Mouse (Mus musculus): ENCODE measurements at regions not wholly inside any gene's neighbourhood (a gene's known extent, or its start where the extent isn't known, plus 50 kb on each side); places are given as distances from the start of the nearest gene placed in this dataset.
"Not testable (repeated sequence)": the region's sequence is repeated elsewhere in the genome, so short reads cannot be mapped to it uniquely, and the experiment has no call there.

DNA sequence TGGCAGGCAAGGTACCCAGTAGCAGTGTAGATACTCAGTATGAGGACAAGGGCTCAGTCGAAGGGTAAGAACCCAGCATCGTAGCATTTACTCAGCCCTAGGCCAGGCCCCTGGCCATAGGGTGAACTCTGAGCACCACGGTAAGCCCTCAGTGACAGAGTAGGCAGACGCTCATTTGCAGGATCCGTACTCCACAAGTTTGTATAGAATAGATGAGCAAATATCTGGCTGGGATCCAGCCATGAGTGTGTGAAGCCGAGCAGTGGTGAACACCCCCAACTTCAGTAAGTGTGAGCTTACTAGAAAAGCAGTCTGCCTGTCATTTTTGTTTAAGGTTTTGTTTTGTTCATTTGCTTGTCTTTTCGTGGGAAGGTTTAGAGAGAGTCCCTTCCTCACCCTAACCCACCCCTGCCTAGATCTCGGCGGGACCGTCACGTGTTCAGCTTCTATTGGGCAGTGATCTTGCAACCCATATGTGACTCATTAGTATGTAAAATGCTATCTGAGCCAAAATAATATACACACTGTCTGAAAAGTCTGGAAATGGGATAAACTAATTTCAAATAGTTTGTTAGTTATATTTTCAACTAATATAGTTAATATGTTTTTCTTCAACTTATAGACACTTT is 76.3 kb downstream of the Gm5447 start:
- H3K4me1 ChIP-seq (ENCODE audit: control insufficient read depth, insufficient read depth, low read length), result no peaks in the 10 kb centered on the region
- no peaks in the 10 kb centered on the region for H3K36me3 ChIP-seq (replicated peaks; ENCODE audit: control insufficient read depth, insufficient read depth, low read depth, low read length)
- H3K4me2 ChIP-seq (ENCODE audit: low read depth, low read length), result no peak overlapping the region
- no peaks in the 10 kb centered on the region for H3K27me3 ChIP-seq (ENCODE audit: control insufficient read depth, insufficient read depth, low read length)
- no peaks in the 10 kb centered on the region for H3K9me3 ChIP-seq (replicated peaks; ENCODE audit: control insufficient read depth, low read length)
- no peak; the same call in 1 of the 2 replicates for ATAC-seq (replicated peaks; ENCODE audit: insufficient number of reproducible peaks, low FRiP score, low TSS enrichment, low read depth)
- no peak overlapping the region for H3K4me3 ChIP-seq (ENCODE audit: low read depth, low read length)
- H3K9ac ChIP-seq (replicated peaks; ENCODE audit: low read length), result no peak overlapping the region
- DNase-seq (ENCODE audit: low spot score), result peak; percentile 43
- whole genome bisulfite sequencing, result 69% methylated on average over 11 of the region's 11 CpGs
- no peak overlapping the region for H3K27ac ChIP-seq (replicated peaks; ENCODE audit: low read depth, low read length)

DNA sequence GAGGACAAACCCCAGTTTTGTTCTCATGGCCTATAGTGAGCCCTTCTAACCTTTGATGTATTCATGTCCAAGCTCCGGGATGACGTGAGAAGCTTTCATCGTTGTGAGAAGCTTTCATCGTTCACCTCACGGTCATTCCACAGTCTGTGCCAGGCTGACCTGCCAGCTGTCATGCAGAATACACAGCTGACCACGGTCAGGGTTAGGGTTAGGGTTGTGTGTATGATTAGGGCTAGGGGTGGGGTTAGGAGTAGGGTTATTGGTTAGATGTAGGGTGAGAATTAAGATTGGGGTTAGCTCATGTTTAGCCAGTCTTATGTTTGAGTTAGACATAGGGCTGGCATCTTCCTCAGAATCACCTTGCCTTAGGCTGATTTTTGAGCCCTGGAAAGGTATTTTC is 77.6 kb downstream of the Gm5447 start:
- H3K27me3 ChIP-seq (ENCODE audit: control insufficient read depth, insufficient read depth, low read length); H3K27ac ChIP-seq (replicated peaks; ENCODE audit: low read depth, low read length); H3K4me3 ChIP-seq (ENCODE audit: low read depth, low read length); H3K4me2 ChIP-seq (ENCODE audit: low read depth, low read length); H3K4me1 ChIP-seq (ENCODE audit: control insufficient read depth, insufficient read depth, low read length); ATAC-seq (replicated peaks; ENCODE audit: insufficient number of reproducible peaks, low FRiP score, low TSS enrichment, low read depth); DNase-seq (ENCODE audit: low spot score); H3K9me3 ChIP-seq (replicated peaks; ENCODE audit: control insufficient read depth, low read length); H3K9ac ChIP-seq (replicated peaks; ENCODE audit: low read length); H3K36me3 ChIP-seq (replicated peaks; ENCODE audit: control insufficient read depth, insufficient read depth, low read depth, low read length): not testable (repeated sequence)
- no CpG with 5 or more reads among the region's 6 CpGs for WGBS

DNA sequence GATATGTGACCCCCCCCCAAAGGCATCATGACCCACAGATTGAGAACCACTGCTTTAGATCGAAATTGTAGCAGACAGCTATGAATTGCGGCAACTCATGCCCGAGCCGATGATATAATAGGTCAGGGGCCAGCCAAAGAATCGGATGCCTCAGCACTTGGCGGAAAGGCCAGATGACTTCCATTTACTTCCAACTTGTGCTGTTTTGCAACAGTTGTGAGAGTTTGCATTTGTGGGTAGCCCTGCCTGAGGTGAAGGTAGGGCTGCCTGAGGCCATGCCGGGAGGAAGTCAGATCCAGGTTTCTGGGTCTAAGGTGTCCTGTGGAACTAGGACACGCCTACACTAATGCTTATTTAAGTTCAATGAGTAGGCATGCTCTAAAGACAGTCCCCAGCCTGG is 80.4 kb downstream of the Gm5447 start:
- Histone ChIP-seq H3K4me1 (ENCODE audit: control insufficient read depth, insufficient read depth, low read length) (no peaks in the 10 kb centered on the region), H3K4me3 (ENCODE audit: low read depth, low read length) (no peak overlapping the region), H3K36me3 (replicated peaks; ENCODE audit: control insufficient read depth, insufficient read depth, low read depth, low read length) (no peaks in the 10 kb centered on the region), H3K4me2 (ENCODE audit: low read depth, low read length) (no peak overlapping the region), H3K9me3 (replicated peaks; ENCODE audit: control insufficient read depth, low read length) (no peaks in the 10 kb centered on the region), H3K9ac (replicated peaks; ENCODE audit: low read length) (no peak overlapping the region), H3K27ac (replicated peaks; ENCODE audit: low read depth, low read length) (no peak overlapping the region), H3K27me3 (ENCODE audit: control insufficient read depth, insufficient read depth, low read length) (no peaks in the 10 kb centered on the region)
- WGBS, result 83% methylated on average over 8 of the region's 8 CpGs
- ATAC-seq (replicated peaks; ENCODE audit: insufficient number of reproducible peaks, low FRiP score, low TSS enrichment, low read depth) (no peak), DNase-seq (ENCODE audit: low spot score) (no peak)

DNA sequence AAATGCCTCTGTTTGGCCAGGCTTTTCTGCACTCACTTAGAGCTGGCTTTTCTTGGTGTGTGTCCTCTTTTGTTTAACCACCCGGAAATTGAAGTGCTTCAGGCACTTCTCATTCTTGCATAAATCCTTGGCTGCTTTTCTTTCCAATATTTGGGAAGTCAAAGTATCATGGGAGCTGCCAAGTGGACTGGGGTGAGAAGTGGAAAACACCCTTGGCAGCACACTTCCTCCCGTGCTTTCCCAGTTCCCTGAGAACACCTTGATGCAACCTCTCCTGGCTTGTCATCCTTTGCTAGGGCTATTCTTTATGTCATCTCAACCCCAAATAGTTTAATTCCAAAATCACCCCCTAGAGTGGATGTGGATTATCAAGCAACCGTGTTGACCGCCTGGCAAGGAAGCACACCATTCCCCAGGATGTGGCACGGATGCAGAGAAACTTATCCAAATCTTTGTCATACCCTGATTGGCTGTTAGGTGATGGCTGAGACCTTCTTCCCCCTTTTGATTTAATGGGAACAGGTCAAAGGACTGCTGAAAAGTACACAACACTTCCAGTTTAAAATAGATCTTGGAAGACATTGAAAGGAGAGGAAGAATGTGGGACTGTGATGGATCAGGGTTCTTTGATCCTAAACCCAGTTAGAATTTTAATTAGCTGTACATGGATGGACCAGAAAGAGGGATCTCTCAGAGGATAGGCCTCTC is 81.5 kb downstream of the Gm5447 start:
- Histone ChIP-seq H3K4me1 (ENCODE audit: control insufficient read depth, insufficient read depth, low read length) (no peaks in the 10 kb centered on the region), H3K4me2 (ENCODE audit: low read depth, low read length) (no peak overlapping the region), H3K27ac (replicated peaks; ENCODE audit: low read depth, low read length) (no peak overlapping the region), H3K9ac (replicated peaks; ENCODE audit: low read length) (no peak overlapping the region), H3K36me3 (replicated peaks; ENCODE audit: control insufficient read depth, insufficient read depth, low read depth, low read length) (no peaks in the 10 kb centered on the region), H3K4me3 (ENCODE audit: low read depth, low read length) (no peak overlapping the region), H3K9me3 (replicated peaks; ENCODE audit: control insufficient read depth, low read length) (no peaks in the 10 kb centered on the region), H3K27me3 (ENCODE audit: control insufficient read depth, insufficient read depth, low read length) (no peaks in the 10 kb centered on the region)
- ATAC-seq (replicated peaks; ENCODE audit: insufficient number of reproducible peaks, low FRiP score, low TSS enrichment, low read depth), result no peak
- WGBS, result 78% methylated on average over 5 of the region's 5 CpGs
- no peak for DNase-seq (ENCODE audit: low spot score)

DNA sequence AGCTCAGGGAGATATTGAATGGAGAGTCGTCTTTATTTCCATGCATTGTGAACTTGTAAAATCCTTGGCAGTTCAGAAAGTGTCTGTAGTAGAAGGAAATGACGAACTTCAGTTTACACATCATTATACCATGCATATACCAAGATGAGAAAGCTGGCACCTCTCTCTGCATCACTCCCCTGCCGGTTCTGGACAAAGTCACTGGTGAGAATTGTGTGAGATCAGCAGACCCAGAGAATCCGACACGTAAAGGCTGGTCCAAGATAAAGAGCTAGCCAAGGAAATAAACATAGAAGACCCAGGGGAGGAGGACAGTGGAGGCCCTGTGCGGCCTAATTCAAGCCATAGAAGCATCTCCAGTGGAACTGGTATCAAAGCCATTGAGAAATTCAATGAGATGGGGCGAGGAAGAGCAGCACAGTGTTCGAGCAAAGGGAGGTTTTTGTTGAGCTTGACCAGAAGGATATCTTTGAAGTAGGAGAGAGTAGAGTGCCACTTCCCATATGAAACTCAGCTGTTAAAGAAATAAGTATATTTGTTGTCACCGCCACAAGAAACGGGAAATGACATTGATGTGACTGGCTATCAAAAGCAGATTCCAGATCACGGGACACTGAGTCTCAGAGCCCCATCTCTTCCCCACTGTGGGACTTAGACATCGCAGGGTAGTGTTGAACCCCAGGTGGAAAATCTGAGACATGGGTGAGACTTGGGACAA is 82.3 kb downstream of the Gm5447 start:
- no peak for DNase-seq (ENCODE audit: low spot score)
- Histone ChIP-seq H3K9ac (replicated peaks; ENCODE audit: low read length) (no peak overlapping the region), H3K4me1 (ENCODE audit: control insufficient read depth, insufficient read depth, low read length) (no peaks in the 10 kb centered on the region), H3K4me2 (ENCODE audit: low read depth, low read length) (no peak overlapping the region), H3K9me3 (replicated peaks; ENCODE audit: control insufficient read depth, low read length) (no peaks in the 10 kb centered on the region), H3K27me3 (ENCODE audit: control insufficient read depth, insufficient read depth, low read length) (no peaks in the 10 kb centered on the region), H3K4me3 (ENCODE audit: low read depth, low read length) (no peak overlapping the region), H3K36me3 (replicated peaks; ENCODE audit: control insufficient read depth, insufficient read depth, low read depth, low read length) (no peaks in the 10 kb centered on the region), H3K27ac (replicated peaks; ENCODE audit: low read depth, low read length) (no peak overlapping the region)
- no peak for ATAC-seq (replicated peaks; ENCODE audit: insufficient number of reproducible peaks, low FRiP score, low TSS enrichment, low read depth)
- WGBS, result 90% methylated on average over 12 of the region's 12 CpGs

DNA sequence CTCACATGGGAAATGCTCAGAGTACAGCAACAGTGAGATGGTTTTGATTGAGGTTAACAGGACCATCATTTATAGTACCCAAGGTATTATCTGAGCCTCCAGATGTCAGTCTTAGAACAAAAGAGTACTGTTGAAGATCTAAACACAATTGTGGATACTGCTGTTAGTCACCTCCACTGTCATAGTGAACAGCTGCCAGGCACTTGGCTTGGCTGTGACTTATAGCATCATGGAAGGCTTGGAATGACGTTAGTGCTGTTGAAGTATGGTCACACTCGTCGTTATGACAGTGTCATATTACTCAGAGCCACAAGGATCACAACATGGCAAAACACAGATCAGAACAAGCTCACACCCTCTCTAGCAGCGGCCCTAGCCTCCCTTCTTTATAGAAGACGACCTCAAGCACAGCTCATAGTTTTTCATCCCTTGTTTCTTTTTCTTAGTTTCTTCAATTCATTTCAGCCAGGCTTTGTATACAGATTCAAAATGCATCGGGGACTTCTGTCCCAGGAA is 87.0 kb downstream of the Gm5447 start:
- Histone ChIP-seq H3K27ac (replicated peaks; ENCODE audit: low read depth, low read length) (no peak overlapping the region), H3K27me3 (ENCODE audit: control insufficient read depth, insufficient read depth, low read length) (no peaks in the 10 kb centered on the region), H3K4me2 (ENCODE audit: low read depth, low read length) (no peak overlapping the region), H3K9me3 (replicated peaks; ENCODE audit: control insufficient read depth, low read length) (no peaks in the 10 kb centered on the region), H3K4me1 (ENCODE audit: control insufficient read depth, insufficient read depth, low read length) (no peaks in the 10 kb centered on the region), H3K9ac (replicated peaks; ENCODE audit: low read length) (no peak overlapping the region), H3K36me3 (replicated peaks; ENCODE audit: control insufficient read depth, insufficient read depth, low read depth, low read length) (no peaks in the 10 kb centered on the region), H3K4me3 (ENCODE audit: low read depth, low read length) (no peak overlapping the region)
- WGBS, result 65% methylated on average over 6 of the region's 6 CpGs
- DNase-seq (ENCODE audit: low spot score), result no peak
- ATAC-seq (replicated peaks; ENCODE audit: insufficient number of reproducible peaks, low FRiP score, low TSS enrichment, low read depth), result no peak

DNA sequence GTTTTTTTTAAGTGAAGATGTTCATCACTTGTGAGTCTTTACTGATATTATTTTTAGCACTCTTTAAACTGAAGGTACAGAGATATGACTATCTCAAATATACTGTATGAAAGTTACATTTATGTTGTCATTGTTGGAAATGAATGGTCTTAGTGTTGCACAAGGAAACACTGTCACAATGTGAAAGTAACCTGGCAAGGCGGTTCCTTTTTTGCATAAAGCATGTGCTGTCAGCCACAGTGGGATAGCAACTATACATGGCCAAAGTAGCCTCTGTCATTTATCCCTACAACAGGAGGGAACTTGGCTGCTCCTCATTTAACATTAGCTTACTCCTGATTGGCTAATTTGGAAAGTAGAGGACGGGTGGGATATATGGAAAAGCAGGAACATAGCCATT is 94.3 kb downstream of the Gm5447 start:
- Histone ChIP-seq H3K4me3 (ENCODE audit: low read depth, low read length) (no peak overlapping the region), H3K27ac (replicated peaks; ENCODE audit: low read depth, low read length) (no peak overlapping the region), H3K27me3 (ENCODE audit: control insufficient read depth, insufficient read depth, low read length) (no peaks in the 10 kb centered on the region), H3K4me1 (ENCODE audit: control insufficient read depth, insufficient read depth, low read length) (no peaks in the 10 kb centered on the region), H3K36me3 (replicated peaks; ENCODE audit: control insufficient read depth, insufficient read depth, low read depth, low read length) (no peaks in the 10 kb centered on the region), H3K4me2 (ENCODE audit: low read depth, low read length) (no peak overlapping the region), H3K9me3 (replicated peaks; ENCODE audit: control insufficient read depth, low read length) (no peaks in the 10 kb centered on the region), H3K9ac (replicated peaks; ENCODE audit: low read length) (no peak overlapping the region)
- no peak for DNase-seq (ENCODE audit: low spot score)
- ATAC-seq (replicated peaks; ENCODE audit: insufficient number of reproducible peaks, low FRiP score, low TSS enrichment, low read depth), result no peak
- 76% methylated on average over 2 of the region's 2 CpGs for WGBS

DNA sequence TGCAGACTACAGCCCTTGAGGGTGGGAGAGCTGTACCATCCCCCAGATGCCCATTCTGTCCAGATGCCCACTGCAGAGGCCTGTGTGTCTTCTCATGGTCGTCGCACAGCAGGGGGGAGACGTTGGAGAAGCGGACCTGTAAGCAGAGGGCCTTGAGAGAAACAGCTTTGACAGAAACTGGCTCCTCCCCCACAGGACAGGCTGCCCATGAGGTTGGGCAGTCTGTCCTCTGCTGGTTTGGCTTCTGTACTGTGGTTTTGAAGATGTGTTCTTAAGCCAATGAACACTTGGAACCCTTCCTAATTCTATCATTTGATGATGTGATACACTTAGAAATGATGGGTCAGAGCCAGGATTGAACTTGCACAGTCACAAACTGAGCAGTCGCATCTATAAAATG is 102.5 kb downstream of the Gm5447 start:
- no peaks in the 10 kb centered on the region for H3K9me3 ChIP-seq (replicated peaks; ENCODE audit: control insufficient read depth, low read length)
- H3K27me3 ChIP-seq (ENCODE audit: control insufficient read depth, insufficient read depth, low read length), result no peaks in the 10 kb centered on the region
- H3K27ac ChIP-seq (replicated peaks; ENCODE audit: low read depth, low read length), result no peak overlapping the region
- DNase-seq (ENCODE audit: low spot score) (no peak), ATAC-seq (replicated peaks; ENCODE audit: insufficient number of reproducible peaks, low FRiP score, low TSS enrichment, low read depth) (no peak)
- WGBS, result 57% methylated on average over 5 of the region's 5 CpGs
- no peaks in the 10 kb centered on the region for H3K4me1 ChIP-seq (ENCODE audit: control insufficient read depth, insufficient read depth, low read length)
- no peak overlapping the region for H3K9ac ChIP-seq (replicated peaks; ENCODE audit: low read length)
- no peaks in the 10 kb centered on the region for H3K36me3 ChIP-seq (replicated peaks; ENCODE audit: control insufficient read depth, insufficient read depth, low read depth, low read length)
- no peak overlapping the region for H3K4me3 ChIP-seq (ENCODE audit: low read depth, low read length)
- no peak overlapping the region for H3K4me2 ChIP-seq (ENCODE audit: low read depth, low read length)

Measured in embryonic facial prominence, embryonic 11.5 days (tissue).